Mouse (Mus musculus) retina, embryonic 14.5 days (tissue): ENCODE measurements around the gene Ccdc85c.

Experiments used
- DNase-seq: peaks from one replicate; pipeline ENCODE4 v3.0.0-alpha.2; 2015; ENCODE audit warnings: low spot score

Gene Ccdc85c

GRCm38 (mm10) chr12:108267653-108268052 is 7.6 kb downstream of the Ccdc85c start:
- DNase-seq = peak; percentile 11

- peak; percentile 84 for DNase-seq
These were observed 9.2 kb downstream of the Ccdc85c start for GRCm38 (mm10) chr12:108265831-108266619.

GRCm38 (mm10) chr12:108264918-108265317 is 10.3 kb downstream of the Ccdc85c start:
- no peak for DNase-seq

GRCm38 (mm10) chr12:108260950-108261349 is 14.3 kb downstream of the Ccdc85c start:
- peak; percentile 62 for DNase-seq

GRCm38 (mm10) chr12:108259322-108260049 is 15.7 kb downstream of the Ccdc85c start:
- DNase-seq = no peak

GRCm38 (mm10) chr12:108256734-108257133 is 18.5 kb downstream of the Ccdc85c start:
- no peak for DNase-seq

- no peak for DNase-seq
These were observed 19.3 kb downstream of the Ccdc85c start for GRCm38 (mm10) chr12:108255960-108256359.

- DNase-seq = peak; percentile 94
These were observed 19.7 kb downstream of the Ccdc85c start for GRCm38 (mm10) chr12:108255511-108255919.

GRCm38 (mm10) chr12:108253042-108253441 is 22.2 kb downstream of the Ccdc85c start:
- no peak for DNase-seq

- no peak for DNase-seq
These were observed 23.2 kb downstream of the Ccdc85c start for GRCm38 (mm10) chr12:108251825-108252542.

GRCm38 (mm10) chr12:108251034-108251792 is 24.0 kb downstream of the Ccdc85c start:
- DNase-seq = no peak

- DNase-seq = no peak
These were observed 25.7 kb downstream of the Ccdc85c start for GRCm38 (mm10) chr12:108249522-108249921.

- no peak for DNase-seq
These were observed 26.2 kb downstream of the Ccdc85c start for GRCm38 (mm10) chr12:108249019-108249418.

- no peak for DNase-seq
These were observed 28.3 kb downstream of the Ccdc85c start for GRCm38 (mm10) chr12:108246759-108247500.

GRCm38 (mm10) chr12:108245579-108245978 is 29.6 kb downstream of the Ccdc85c start:
- no peak for DNase-seq

GRCm38 (mm10) chr12:108244778-108245177 is 30.4 kb downstream of the Ccdc85c start:
- DNase-seq = no peak

- DNase-seq = peak; percentile 83
These were observed 32.9 kb downstream of the Ccdc85c start for GRCm38 (mm10) chr12:108242243-108242745.

GRCm38 (mm10) chr12:108241626-108242025 is 33.6 kb downstream of the Ccdc85c start:
- peak; percentile 71 for DNase-seq

- DNase-seq = peak; percentile 80
These were observed 34.2 kb downstream of the Ccdc85c start for GRCm38 (mm10) chr12:108240953-108241588.

- no peak for DNase-seq
These were observed 34.8 kb downstream of the Ccdc85c start for GRCm38 (mm10) chr12:108240401-108240890.
